Mouse (Mus musculus) liver, embryonic 14.5 days (tissue): Measurements from ENCODE around the gene Gas7.

ENCODE experiments used
- CTCF ChIP-seq: IDR thresholded peaks from 2 replicates; pipeline ENCODE4 v1.5.1; 2016; ENCODE audit warnings: antibody characterized with exemption, low read depth, control low read depth
- EP300 ChIP-seq: IDR thresholded peaks from 2 replicates; pipeline ENCODE4 v1.6.1; 2016; ENCODE audit warnings: antibody characterized with exemption, low read depth

DNA sequence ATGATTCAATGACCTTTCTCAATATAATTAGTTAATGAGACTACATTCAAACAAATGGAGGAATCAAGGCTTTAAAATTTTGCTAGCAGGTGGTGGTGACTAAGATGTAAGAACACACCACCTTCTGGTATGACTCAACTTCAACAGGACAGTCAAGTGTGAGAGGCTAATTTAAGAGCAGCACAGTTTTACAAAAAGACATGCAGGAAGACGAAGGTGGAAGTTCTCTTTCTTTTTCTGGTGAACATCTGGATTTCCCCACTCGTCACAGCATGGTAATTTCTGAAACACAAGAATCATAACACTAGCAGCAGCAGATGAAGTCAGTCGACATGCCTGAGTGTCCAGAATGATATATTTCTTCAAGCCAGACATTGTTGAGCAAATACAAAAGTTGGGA lies 279.4 kb downstream of the Gas7 start:
- TF ChIP-seq CTCF (no peak), EP300 (no peak)
